Mouse (Mus musculus): ENCODE data around the gene AI464131.

AI464131 gene

DNA sequence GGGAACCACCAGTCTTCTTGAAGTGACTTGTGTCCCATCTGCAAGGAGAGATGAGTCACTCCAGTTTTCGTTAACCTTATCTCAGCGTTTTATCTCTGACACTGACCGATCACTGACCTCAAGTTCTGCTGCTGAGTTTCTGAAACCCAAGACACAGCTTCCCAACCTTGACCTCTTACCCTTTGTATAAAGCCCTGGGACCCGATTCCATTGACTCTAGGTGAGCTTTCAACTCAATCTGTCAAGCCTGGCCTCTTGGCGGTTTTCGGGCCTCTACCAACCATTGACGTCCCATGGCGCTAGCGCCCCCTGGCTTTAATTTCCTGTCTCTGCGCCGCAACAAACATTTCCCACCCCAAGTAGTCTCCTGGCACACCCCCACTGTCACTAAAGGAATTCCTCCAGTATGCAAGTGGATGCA, 2.3 kb upstream of the AI464131 start:
- no peak for DNase-seq (ENCODE audit: low read depth, low spot score)

DNA sequence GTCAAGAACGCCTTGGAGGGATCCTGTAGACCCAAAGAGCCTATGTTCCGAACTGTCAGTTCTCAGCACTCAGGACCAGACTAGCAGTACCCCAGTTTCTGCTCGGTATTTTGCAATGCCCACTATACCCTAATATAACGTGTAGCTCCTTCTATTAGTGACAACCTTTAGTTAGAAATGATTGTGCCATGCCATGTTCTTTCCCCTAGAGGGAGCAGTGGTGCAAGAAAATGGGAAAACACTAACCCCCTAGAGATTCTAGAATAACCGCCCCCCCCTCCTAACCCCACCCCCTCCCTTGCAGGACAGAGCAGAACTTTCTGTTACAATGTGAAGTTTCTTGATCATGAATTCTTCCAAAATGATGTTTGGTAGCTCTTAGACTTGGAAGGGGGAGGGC, 1.4 kb upstream of the AI464131 start:
- DNase-seq (ENCODE audit: low read depth, low spot score): no peak

DNA sequence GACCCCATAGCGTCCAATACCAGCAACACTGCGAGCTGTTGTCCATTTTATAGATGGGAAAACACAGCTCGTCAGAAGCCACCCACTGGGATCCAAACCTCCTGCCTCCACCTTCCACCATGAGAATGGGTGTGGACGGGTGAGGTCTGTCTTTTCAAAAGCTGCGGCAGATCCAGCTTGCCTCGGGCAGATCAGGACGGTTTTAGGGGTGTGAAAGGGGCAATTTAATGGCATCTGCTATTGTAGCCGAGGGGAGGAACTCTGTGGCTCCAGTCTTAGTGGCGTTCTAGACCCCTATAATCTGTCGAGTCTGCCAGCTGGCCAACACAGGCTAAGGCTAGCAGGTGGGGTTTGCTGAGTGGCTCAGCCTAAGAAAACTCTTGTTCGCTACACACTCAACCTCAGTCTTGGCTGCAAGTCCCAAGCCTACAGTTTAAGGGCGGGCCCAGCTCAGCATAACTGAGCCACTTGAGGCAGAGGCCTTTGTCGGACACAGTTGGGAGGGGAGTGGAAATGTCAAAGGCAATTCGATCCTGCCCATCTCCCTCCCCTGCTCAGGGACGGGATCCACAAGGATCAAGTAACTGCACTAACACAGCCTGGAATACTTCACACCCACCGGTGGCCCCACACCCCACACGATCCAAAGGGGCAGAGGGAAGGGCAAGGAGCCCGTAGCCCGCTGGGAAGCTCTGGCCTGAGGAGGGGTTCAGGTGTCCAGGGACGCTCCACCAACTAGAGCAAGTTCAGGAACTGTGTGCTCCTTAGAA, 520 bp downstream of the AI464131 start:
- no peak for DNase-seq (ENCODE audit: low read depth, low spot score)

DNA sequence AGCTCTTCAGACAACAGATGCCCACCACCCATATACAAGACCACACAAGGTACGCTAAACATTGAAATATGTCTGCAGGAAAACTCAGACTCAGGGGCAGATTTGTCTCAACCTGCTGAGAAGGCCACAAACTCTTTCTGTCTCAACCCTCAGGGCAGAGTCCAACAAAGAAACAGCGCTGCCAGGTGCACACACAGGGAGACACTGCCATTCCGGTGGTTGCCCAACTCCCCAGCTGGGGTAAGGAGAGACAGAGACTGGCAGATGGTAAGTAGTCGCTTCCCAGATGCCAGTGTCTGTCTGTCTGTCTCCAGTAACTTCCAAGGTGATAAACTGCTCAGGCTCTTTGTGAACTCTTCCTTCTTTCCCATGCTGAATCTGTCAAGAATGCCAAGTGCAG, 2.1 kb downstream of the AI464131 start:
- DNase-seq (ENCODE audit: low read depth, low spot score): no peak

DNA sequence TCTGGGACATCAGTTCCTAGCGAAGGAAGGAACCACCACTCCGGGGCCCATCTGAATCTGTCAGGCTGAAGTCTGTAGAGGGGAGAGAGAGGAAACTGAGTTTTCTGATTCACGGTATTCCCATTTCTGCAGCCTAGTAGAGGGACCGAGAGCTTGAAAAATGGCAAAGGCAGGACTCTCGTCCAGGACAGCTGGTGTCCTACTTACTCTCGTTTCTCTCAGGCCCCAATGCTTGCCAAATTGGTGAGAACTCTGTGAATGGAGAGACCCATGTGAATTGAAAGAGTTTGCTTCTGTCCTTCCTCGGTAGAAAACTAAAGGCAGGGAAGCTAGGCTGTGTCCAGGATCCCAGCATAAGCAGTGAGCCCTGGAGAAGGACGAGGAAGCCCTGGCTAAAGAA, 3.3 kb downstream of the AI464131 start:
- DNase-seq (ENCODE audit: low read depth, low spot score): no peak

DNA sequence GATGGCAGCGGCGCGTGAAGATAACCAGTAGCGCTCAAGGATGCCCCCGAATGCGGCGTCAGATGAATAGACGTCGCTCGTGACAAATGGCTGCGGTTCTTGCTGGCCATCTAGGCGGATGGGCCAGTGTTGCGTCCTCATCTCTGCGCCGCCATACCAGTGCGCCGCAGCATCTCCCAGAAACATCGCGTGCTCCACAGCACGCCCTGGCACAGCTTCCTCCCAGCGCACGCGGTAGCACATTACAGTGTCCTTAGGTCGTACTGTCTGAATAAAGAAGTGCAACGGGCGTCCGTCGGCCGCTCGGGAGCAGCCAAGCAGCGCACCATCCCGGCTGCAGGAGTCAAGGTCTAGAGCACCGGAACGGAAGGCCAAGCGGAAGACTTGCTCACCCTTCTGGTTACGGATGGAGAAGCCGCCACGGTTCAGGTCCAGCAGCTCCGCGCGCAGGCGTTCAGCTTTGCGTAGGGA, 3.9 kb downstream of the AI464131 start:
- DNase-seq (ENCODE audit: low read depth, low spot score): no peak

DNA sequence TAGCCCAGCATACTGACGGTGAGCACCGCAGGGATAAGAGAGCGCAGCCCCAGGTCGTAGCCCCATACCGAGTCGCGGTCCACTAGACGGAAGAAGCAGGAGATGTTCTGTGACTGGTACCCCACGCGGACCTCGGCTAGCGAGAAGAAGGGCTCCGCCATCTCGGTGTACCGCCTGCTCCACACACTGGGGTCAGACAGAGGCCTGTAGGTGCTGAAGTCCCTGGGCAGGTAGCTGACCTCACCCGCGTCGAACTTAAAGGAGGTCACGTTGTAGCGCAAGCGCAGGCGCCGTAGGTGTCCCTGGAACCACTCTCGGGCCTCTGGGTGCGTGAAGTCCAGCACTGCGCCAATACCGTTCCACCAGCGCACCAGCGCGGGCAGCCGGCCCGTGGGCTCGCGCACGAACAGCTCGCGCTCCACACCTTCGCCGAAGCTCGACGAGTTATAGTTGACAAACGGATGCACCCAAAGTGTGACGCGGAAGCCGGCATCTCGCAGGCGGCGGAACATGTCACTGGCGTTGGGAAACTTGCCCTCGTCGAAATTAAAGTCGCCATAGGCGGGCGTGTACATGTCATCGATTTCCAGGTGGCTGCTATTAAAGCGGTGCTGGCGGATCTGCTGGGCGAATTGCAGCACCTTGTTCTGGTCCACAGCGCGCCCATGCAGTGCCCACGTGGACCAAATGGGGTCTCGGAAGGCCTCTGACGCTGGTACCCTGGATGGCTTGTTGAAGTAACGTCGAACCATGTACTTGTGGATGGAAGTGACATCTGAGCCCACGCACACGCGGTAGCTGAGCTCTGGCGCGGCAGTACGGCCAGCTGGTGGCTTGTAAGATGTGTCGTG, 4.7 kb downstream of the AI464131 start:
- DNase-seq (ENCODE audit: low read depth, low spot score): no peak

DNA sequence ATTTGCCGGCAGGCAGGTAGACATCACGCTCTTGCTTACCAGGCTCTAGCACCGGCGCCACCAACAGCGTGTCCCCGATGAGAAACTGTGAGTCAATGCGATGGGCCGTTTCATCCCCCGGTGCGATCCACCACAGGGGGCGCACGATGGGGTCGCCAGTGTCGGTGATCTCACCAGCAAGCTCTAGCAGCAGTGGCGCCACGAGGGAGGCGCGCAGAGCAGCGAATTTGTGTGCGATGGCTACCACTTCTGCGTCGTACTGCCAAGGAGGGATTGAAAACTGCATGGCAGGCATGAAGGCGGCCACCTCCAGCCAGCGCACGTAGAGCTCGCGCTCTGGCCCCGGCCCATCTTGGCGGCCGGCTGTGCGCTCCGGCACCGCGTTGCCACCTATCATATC, 5.3 kb downstream of the AI464131 start:
- no peak for DNase-seq (ENCODE audit: low read depth, low spot score)

DNA sequence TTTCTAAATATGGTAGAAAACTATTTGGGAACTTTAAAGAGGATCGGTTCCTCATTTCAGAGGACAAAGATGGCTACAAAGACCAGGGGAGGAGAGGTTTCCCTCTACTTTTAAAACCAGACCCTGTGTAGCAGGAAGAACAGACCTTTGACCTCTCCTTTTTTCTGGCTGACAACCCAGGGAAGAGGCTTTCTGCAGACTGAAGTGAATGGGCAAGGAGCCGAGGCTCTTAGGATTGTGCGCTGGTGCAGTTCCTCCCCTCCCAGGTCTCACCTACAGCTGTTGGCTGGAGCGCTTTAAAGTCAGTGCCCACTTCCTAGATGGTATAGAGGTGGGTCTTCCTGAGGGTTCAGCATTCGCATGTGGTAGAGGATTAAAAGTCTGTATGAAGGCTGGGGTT, 5.8 kb downstream of the AI464131 start:
- no peak for DNase-seq (ENCODE audit: low read depth, low spot score)

DNA sequence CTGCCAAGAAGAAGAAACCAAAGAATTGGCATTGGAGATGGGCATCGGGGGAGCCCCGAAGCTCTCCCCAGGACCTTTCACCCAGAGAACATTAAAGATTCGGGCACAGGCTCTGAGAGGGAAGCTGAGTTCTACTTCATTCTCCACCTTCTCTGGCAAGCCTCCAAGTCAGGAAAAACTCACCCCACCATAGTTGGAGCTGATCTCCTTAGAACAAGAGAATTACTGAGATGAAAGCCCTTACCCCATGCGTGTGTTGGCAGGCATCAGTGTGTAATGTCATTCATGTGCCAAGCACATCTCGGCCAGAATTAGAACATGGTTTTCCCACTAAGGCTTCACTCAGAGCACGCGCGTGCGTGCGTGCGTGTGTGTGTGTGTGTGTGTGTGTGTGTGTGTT, 7.0 kb downstream of the AI464131 start:
- no peak for DNase-seq (ENCODE audit: low read depth, low spot score)

DNA sequence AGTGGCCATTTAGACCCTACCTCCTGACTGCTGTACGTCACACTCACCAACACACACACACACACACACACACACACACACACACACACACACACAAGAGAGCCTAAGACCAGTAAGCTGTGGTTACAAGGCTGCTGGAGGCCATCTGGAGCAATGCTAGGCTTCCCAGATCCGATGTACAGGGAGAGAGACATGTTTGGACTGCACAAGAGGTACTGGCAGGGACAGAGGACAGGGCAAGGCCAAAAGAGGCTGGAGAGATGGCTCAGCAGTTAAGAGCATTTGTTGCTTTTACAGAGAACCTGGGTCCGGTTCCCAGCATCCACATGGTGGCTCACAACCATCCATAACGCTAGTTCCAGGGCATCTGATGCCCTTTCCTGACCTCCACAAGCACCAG, 7.8 kb downstream of the AI464131 start:
- no peak for DNase-seq (ENCODE audit: low read depth, low spot score)

DNA sequence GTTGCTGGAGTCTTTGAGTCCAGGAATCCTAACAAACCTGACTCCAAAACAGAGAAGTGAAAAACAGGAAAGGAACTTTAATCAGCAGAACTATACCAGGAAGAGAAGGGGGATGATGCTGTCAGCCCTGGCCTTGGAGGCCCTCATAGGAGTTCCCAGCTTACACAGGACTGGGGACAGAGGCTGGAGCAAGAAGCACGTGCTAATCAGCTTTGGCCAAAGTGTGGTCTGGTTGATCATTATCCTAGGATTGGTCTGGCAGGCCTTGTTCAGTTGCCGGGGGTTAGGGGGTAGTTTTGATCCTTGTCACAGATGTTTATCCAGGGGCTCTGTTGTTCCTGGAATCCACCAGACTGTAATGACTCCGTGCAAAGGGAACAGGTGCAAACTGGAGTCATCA, 8.5 kb downstream of the AI464131 start:
- DNase-seq (ENCODE audit: low read depth, low spot score): no peak

DNA sequence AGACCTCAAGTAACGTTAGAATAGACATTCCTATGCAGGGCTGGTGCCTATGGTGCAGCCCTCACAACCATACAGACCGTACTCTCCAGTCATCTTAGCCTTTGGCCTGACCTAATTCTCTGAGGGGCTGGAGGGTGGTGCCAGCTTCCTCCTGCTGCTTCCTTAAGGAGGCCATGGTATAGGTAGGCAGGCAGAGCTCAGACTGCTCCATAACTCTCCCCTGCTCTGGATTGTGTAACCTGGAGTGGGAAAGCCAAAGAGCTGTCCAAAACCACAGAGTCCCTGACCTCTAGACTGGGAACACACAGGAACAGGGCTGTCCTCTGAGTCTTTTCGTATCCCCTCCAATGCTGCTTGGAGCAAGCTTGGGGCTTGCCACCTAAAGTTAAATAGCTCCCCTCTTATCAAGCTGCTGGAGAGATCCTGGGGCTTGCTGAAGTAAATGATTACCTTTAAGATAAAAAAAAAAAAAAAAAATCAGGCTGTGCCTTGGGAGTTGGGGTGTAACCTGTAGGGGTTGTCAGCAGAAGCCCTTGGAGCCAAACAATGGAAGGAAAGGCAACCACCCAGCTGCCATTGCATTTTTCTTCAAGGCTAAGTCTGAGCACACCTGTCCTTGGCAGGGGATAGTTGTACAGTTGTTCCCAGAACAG, 9.3 kb downstream of the AI464131 start:
- no peak for DNase-seq (ENCODE audit: low read depth, low spot score)

DNA sequence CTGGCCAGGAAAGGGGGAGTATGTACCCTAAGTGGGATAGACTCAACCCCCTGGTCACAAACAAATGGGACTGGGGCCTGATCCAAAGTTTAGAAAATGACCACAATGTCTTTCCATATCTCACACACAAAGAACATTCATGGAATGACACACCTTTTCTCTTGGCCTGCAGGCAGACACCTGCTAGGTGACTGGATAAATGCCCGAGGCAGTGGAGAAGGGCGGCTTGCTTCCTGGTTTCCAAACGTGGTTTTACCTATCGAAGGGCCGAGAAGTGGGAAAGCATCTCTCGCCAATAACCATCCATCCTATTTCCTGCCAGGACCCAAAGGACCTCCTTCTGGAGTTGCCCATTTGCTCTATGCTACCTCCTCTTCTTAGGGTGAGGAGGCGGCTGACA, 9.9 kb downstream of the AI464131 start:
- no peak for DNase-seq (ENCODE audit: low read depth, low spot score)

DNA sequence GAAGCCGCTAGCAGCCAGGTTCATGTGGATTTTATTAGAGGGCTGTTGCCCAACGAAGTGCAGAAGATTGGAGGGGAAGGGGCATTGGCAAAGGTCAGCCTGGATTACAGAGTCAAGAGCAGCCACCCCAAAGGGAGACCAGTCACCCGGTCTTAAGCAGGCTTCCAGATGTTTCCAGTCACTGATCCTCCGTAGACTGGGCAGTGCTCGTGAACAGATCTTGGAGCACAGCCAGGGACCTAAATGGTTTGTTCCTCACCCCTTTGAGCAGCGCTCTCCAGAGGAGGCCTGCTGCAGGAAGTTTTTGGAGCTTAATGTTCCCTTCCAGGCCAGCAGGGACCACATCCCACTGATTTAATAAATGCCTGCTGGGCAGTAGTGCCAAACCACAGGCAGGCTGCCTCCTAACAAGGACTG, 21.3 kb downstream of the AI464131 start:
- no peak for DNase-seq (ENCODE audit: low read depth, low spot score)

DNA sequence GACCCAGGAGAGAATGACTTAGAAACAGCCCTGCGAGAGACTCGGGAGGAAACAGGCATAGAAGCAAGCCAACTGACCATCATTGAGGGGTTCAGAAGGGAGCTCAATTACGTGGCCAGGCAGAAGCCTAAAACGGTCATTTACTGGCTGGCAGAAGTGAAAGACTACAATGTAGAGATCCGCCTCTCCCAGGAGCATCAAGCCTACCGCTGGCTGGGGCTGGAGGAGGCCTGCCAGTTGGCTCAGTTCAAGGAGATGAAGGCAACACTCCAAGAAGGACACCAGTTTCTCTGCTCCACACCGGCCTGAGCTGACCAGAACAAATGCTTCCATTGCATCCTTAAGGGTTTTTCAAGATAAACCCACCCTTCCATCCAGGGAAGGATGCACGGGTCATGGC, 22.6 kb downstream of the AI464131 start:
- no peak for DNase-seq (ENCODE audit: low read depth, low spot score)

DNA sequence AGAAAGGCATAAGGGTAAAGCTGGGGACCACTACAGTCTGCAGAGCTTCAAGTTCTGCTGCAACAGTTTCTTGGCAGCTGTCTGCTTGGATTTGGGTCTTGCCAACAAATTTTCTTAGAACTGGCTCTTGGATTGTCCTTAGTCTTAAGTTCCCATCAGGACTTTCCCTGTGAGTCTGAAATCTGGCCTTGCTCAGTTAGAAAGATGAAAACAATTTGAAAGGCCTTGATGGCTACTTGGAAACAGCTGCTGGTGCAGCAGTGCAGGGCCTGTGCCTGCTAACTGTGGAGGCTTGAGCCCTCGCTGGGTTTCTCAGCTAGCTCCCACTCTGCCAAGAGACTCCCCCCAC, 23.4 kb downstream of the AI464131 start:
- no peak for DNase-seq (ENCODE audit: low read depth, low spot score)

DNA sequence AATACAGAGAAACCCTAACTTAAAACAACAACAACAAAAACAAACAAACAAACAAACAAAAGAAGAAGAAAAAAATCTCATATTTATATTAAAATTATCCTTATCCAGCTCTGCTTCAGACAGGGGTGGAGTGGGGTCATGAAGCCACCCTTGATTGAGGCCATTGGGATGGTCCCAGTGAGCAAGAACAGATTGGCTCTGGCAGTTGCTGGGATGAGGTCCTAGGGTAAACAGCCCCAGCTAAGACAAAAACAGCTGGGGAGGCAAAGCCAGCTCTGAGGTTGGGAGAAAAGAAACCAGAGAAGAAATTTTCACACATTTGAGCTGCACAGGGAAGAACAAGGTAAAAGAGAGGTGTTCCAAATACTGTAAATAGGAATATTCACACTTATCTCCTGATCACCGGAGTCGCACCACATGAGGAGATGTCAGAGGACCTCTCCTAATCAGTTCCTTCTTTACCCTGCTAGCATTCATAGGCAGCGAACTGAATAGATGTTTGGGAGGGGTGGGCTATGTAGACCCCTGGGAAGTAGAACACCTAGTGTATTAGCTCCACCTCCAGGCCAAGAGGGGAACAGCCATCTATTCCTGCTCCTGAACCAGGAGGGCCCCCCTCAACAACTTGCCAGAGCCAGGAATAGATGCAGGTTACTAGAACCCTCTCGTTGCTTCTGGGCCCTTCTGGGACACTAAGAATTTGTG, 24.0 kb downstream of the AI464131 start:
- DNase-seq (ENCODE audit: low read depth, low spot score): no peak

DNA sequence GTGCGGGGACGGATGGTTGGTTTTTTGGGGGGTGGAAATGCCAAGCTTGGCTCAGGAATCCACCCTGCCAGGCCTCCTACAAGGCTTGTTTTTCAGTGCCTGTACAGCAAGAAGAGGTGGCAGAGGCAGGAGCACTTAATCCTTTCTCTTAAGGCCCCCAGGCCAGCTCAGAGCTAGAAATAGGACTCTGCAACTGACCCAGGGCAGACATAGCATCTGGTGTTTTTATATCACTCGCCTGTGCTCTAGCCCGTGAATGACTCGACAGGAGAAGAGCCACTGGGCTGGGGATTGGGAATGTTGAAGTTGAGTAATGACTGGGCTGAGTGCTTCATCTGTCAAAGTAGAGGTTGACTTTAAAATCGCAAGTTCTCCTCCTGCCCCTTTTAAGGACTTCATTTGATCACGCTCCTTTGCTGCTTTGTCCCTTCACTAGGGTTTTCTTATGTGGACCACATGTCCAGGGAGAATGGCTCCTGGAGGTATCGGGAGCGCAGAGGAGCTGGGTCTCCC, 25.2 kb downstream of the AI464131 start:
- no peak for DNase-seq (ENCODE audit: low read depth, low spot score)

DNA sequence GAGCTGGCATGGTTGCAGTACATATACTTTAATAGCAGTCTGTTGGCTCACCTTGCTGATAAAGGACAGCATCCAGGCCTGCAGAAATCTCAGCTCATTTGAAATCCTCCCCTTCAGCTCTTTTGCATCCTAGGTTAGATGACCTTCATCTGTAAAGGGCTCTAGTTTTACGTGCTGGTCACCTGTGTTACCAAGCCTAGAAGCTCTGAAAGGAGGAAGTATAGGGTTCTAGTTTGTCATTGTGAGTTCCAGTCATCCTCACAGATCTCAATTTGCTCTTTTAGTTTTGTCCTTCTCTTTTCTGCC, 31.5 kb downstream of the AI464131 start:
- DNase-seq (ENCODE audit: low read depth, low spot score): no peak

DNA sequence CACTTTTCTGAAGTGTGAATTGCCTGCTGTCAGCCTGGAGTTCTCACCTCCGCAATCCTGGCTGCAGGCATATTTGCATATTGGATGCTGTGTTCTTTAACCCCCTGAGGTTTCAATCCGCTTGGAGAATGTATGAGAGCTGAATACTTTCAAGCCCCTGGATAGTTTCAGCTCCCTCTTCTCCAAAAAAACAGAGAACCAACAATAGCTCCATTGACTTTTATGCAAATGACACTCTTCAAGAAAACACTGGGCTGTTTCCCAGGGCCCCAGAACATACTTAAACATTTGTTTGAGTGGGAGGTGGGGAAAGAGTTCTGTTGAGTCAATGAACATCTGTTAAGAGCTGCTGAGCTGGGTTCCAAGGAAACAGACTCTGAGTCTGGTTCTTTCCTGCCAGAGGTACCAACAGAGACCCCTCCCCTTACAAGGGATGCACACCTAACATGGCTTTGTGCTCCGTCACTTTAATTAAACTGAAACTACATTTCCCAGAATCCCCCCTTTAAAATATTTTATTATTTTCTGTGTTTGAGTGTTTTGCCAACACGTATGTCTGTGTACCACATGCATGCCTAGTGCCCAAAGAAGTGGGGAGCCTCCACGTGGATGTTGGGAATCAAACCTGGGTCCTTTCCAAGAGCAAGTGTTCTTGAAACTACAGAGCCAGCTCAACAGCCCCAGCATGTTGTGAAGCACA, 32.0 kb downstream of the AI464131 start:
- DNase-seq (ENCODE audit: low read depth, low spot score): no peak
